Mouse (Mus musculus) lung, postnatal 0 days (tissue): Measurements from ENCODE around the gene Ms4a6c. TPM values are rescaled to one million over a fixed set of nuclear protein-coding genes. Genes with fewer than 3 reads are reported as not detected.
"Not testable (repeated sequence)": the region's sequence is repeated elsewhere in the genome, so short reads cannot be mapped to it uniquely, and the experiment has no call there.

Experiments
- ATAC-seq: fragments of 200-750 bp; cut with Nextera tagmentation; 2 replicates; pipeline ENCODE4 v1.8.0; 2017; ENCODE audit warnings: moderate library complexity
- DNase-seq: peaks from one replicate; pipeline ENCODE4 v3.0.0-alpha.2; 2016; ENCODE audit warnings: low spot score
- H3K27ac ChIP-seq: fragments of 300-500 bp; sonication (generic); 2 replicates; pipeline ENCODE4 v1.5.1; 2014; ENCODE audit warnings: antibody characterized with exemption, mild to moderate bottlenecking, low read length, mixed read lengths
- H3K27me3 ChIP-seq: fragments of 300-500 bp; sonication (generic); replicated peaks from 2 replicates; pipeline ENCODE4 v1.6.1; 2014; ENCODE audit warnings: low read length, mixed read lengths; ENCODE audit not compliant: insufficient read depth
- H3K36me3 ChIP-seq: fragments of 300-500 bp; sonication (generic); 2 replicates; pipeline ENCODE4 v1.6.1; 2014; ENCODE audit warnings: low read length, mixed read lengths; ENCODE audit not compliant: insufficient read depth
- H3K4me1 ChIP-seq: fragments of 300-500 bp; sonication (generic); 2 replicates; pipeline ENCODE4 v1.6.1; 2014; ENCODE audit warnings: antibody characterized with exemption, low read depth, low read length, mixed read lengths; ENCODE audit not compliant: insufficient read depth
- H3K4me2 ChIP-seq: fragments of 300-500 bp; sonication (generic); replicated peaks from 2 replicates; pipeline ENCODE4 v1.6.1; 2014; ENCODE audit warnings: low read depth, mild to moderate bottlenecking, low read length, moderate library complexity, mixed read lengths
- H3K4me3 ChIP-seq: fragments of 300-500 bp; sonication (generic); 2 replicates; pipeline ENCODE4 v1.5.1; 2014; ENCODE audit warnings: low read depth, low read length
- H3K9ac ChIP-seq: fragments of 300-500 bp; sonication (generic); replicated peaks from 2 replicates; pipeline ENCODE4 v1.6.1; 2014; ENCODE audit warnings: low read depth, mild to moderate bottlenecking
- H3K9me3 ChIP-seq: fragments of 300-500 bp; sonication (generic); 2 replicates; pipeline ENCODE4 v1.6.1; 2016; ENCODE audit warnings: low read length, mixed read lengths
- CTCF ChIP-seq: IDR thresholded peaks from 2 replicates; pipeline ENCODE4 v1.5.1; 2016; ENCODE audit warnings: antibody characterized with exemption, mild to moderate bottlenecking
- EP300 ChIP-seq: IDR thresholded peaks from 2 replicates; pipeline ENCODE4 v1.6.1; 2016; ENCODE audit warnings: antibody characterized with exemption, mild to moderate bottlenecking, control low read depth
- WGBS: fragments of 180-500 bp; shearing (Covaris S2); extraction: QIAGEN DNeasy Blood & Tissue Kit; methylation state at CpG from one replicate; pipeline ENCODE4 v1.1.7; 2014; 5-methylcytosine and 5-hydroxymethylcytosine counted together
- polyA plus RNA-seq: library from polyadenylated mRNA; unstranded; fragments of >200 nt; fragmentation: Nextera tagmentation; extraction: Ambion mirVana; gene quantifications from 2 replicates; pipeline ENCODE4 v1.2.1, GENCODE M21; 2015

Gene Ms4a6c
- polyA plus RNA-seq, 1 experiment from 2014 or later = 12.6 TPM

DNA sequence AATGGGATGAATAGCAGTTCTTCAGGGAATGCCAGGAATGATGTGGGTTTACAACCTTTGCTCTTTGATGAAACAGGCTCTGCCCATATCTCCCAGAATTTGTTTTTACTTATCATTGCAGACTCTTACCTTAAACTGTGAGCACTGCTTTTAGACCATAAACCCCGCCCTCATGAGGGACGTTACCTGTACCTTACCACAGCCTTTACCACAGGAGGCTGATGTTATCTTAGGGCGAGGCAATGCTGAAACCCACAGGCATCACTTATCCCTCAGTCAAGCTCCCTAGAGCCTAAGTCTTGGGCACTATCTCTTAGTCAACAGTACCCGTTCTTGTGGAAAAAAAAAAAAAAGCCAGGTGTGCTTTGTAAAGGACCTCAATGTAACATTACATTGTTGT is 47.7 kb downstream of the Ms4a6c start:
- no peaks in the 10 kb centered on the region for H3K36me3 ChIP-seq
- no peak overlapping the region for H3K4me2 ChIP-seq
- no peaks in the 10 kb centered on the region for H3K4me1 ChIP-seq
- no peak overlapping the region for H3K27ac ChIP-seq
- no peaks in the 10 kb centered on the region for H3K9me3 ChIP-seq
- no peak overlapping the region for H3K9ac ChIP-seq
- H3K4me3 ChIP-seq = no peak overlapping the region
- DNase-seq (no peak), ATAC-seq (no peak)
- TF ChIP-seq CTCF (no peak), EP300 (no peak)
- WGBS = 51% methylated on average over 4 of the region's 4 CpGs
- no peaks in the 10 kb centered on the region for H3K27me3 ChIP-seq

DNA sequence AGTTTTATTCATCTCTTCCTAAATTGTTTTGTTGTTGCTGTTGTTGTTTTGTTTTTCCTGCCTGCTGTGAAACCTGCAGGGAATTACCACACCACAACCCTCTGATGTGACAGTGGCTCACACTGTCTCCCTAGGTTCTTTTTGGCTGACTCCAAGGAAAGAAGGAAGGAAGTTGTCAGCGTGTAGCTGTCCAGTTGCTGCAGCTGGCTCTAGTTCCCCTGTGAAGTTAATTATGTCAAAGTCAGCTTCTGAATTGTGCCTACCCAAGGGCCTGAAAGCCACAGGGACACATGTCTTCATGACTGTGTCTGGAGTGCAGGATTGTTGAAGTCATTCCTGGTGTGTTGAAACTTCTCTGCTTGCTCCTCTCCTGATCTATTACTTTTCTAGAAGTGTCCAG is 48.2 kb downstream of the Ms4a6c start:
- not testable (repeated sequence) for H3K4me1 ChIP-seq, H3K9ac ChIP-seq, ATAC-seq, H3K36me3 ChIP-seq, H3K4me2 ChIP-seq, H3K4me3 ChIP-seq, H3K27me3 ChIP-seq, H3K27ac ChIP-seq, H3K9me3 ChIP-seq
- peak; percentile 36 for DNase-seq
- WGBS = 10% methylated on average over 1 of the region's 1 CpGs

DNA sequence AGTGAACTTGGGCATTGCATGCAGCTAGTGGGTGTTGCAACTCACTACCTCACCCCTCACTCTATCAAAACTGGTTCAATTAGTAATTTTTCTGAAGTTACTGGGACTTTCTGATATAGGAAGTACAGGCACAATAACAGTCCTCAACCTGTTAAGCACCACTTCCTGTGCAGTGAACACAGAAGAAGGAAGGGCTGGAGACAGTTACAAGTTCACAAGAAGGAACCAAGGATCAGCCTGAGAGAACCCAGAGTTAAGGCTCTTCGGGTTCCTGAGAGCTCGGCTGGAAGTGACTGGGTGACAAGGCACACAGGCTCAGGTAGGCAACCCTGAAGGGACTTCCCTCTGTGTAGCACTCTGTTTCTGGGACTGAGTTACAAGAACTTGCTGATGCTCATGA is 49.2 kb downstream of the Ms4a6c start:
- not testable (repeated sequence) for DNase-seq, H3K4me2 ChIP-seq, H3K27me3 ChIP-seq, H3K9me3 ChIP-seq, ATAC-seq, H3K9ac ChIP-seq, H3K27ac ChIP-seq, H3K4me1 ChIP-seq, H3K36me3 ChIP-seq, H3K4me3 ChIP-seq
- WGBS = 59% methylated on average over 2 of the region's 2 CpGs

DNA sequence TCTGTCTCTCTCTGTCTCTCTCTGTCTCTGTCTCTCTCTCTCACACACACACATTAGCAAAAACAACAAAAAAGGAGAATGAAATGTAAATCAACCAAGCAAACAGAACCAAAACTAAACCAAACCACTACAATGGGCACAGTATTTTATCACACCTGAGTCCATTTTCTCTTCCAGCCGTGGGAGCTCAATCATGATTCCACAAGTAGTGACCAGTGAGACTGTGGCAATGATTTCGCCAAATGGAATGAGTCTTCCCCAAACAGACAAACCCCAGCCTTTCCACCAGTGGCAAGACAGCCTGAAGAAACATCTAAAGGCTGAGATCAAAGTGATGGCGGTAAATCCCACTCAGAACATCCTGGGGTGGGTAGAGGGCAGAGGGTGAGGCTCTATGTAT is 51.0 kb downstream of the Ms4a6c start:
- Histone ChIP-seq H3K4me3 (no peak overlapping the region), H3K4me1 (no peaks in the 10 kb centered on the region), H3K4me2 (no peak overlapping the region), H3K9me3 (no peaks in the 10 kb centered on the region), H3K27ac (no peak overlapping the region), H3K27me3 (no peaks in the 10 kb centered on the region), H3K9ac (no peak overlapping the region), H3K36me3 (no peaks in the 10 kb centered on the region)
- DNase-seq = no peak
- no peak for ATAC-seq
- TF ChIP-seq CTCF = no peak
- no peak for TF ChIP-seq EP300
- 77% methylated on average over 3 of the region's 3 CpGs for WGBS

Other genes with a start within 250 kb of the Ms4a6c start
- gene Ms4a12, start 236.9 kb upstream of the Ms4a6c start, polyA plus RNA-seq = not detected in 2 replicates
- gene Ms4a1, start 203.1 kb upstream of the Ms4a6c start, polyA plus RNA-seq = 0.91 and 1.6 TPM in 2 replicates
- gene Ms4a5, start 185.5 kb upstream of the Ms4a6c start, polyA plus RNA-seq = not detected in 2 replicates
- gene Ms4a14, start 154.9 kb upstream of the Ms4a6c start, polyA plus RNA-seq = 0.05 and 0.07 TPM in 2 replicates
- 11.2 and 12.6 TPM in 2 replicates for gene Ms4a7, start 133.2 kb upstream of the Ms4a6c start, polyA plus RNA-seq
- gene Ms4a4a, start 93.8 kb upstream of the Ms4a6c start, polyA plus RNA-seq = 5.6 and 6.6 TPM in 2 replicates
- 1.1 and 1.2 TPM in 2 replicates for gene Ms4a4c, start 64.6 kb upstream of the Ms4a6c start, polyA plus RNA-seq
- 1.7 and 2.4 TPM in 2 replicates for gene Ms4a4b, start 25.8 kb upstream of the Ms4a6c start, polyA plus RNA-seq
- gene Gm8369, start 16.6 kb downstream of the Ms4a6c start, polyA plus RNA-seq = 0.14 and 0.20 TPM in 2 replicates
- gene Ms4a6b, start 47.1 kb downstream of the Ms4a6c start, polyA plus RNA-seq = 5.2 and 7.1 TPM in 2 replicates
- gene Ms4a4d, start 67.4 kb downstream of the Ms4a6c start, polyA plus RNA-seq = 3.8 and 4.3 TPM in 2 replicates
- gene Ms4a6d, start 135.5 kb downstream of the Ms4a6c start, polyA plus RNA-seq = 11.6 and 12.0 TPM in 2 replicates
- 0.16 and 0.51 TPM in 2 replicates for gene Ms4a2, start 154.4 kb downstream of the Ms4a6c start, polyA plus RNA-seq
- not detected in 2 replicates for gene Ms4a3, start 171.5 kb downstream of the Ms4a6c start, polyA plus RNA-seq
- gene Oosp2, start 191.2 kb downstream of the Ms4a6c start, polyA plus RNA-seq = not detected in 2 replicates
- gene Oosp1, start 221.8 kb downstream of the Ms4a6c start, polyA plus RNA-seq = not detected in 2 replicates
- gene Oosp3, start 227.7 kb downstream of the Ms4a6c start, polyA plus RNA-seq = not detected in 2 replicates